Mouse (Mus musculus) cortical plate, adult 2 months (tissue): ENCODE data around the gene Fbxw21.

ENCODE experiments used
- CTCF ChIP-seq: fragments of 200-500 bp; IDR thresholded peaks from 2 replicates; pipeline ENCODE4 v1.5.1; 2011; ENCODE audit warnings: mild to moderate bottlenecking, control low read depth, low read length; ENCODE audit not compliant: insufficient read depth; ENCODE audit errors: extremely low read depth
- POLR2A ChIP-seq: fragments of 200-500 bp; IDR thresholded peaks from 2 replicates; pipeline ENCODE4 v1.6.1; 2011; ENCODE audit warnings: mild to moderate bottlenecking, low read length, control low read depth; ENCODE audit not compliant: insufficient read depth; ENCODE audit errors: extremely low read depth

DNA sequence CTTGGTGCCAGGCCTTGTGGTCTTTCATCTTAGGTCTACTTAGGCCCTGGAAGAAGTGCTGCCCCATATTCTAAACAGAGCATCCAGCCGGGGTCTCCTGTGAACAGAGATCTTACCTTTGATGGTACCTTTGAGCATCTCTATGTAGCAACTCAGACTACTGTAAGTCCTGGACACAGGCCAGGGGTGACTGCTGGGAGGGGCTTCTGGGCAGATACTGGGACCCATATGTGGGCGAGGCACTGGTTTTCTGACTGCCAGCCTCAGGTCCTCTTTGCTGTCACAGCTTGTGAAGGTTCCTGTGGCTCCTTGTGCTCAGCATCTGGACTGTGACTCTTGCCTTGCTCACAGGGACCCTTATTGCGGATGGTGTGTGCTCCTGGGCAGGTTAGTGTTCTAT lies 59.3 kb downstream of the Fbxw21 start:
- TF ChIP-seq CTCF (no peak), POLR2A (no peak)
